Mouse (Mus musculus) liver, embryonic 12.5 days (tissue): ENCODE measurements around the gene Babam2. TPM values are rescaled to one million over a fixed set of nuclear protein-coding genes. Genes with fewer than 3 reads are reported as not detected.

Source experiments
- ATAC-seq: fragments of 200-750 bp; cut with Nextera tagmentation; 2 replicates; pipeline ENCODE4 v1.8.0; 2017; ENCODE audit warnings: moderate number of reproducible peaks, mild to moderate bottlenecking, moderate library complexity
- H3K27ac ChIP-seq: fragments of 300-500 bp; sonication (generic); 2 replicates; pipeline ENCODE4 v1.5.1; 2016; ENCODE audit warnings: mild to moderate bottlenecking
- H3K27me3 ChIP-seq: fragments of 300-500 bp; sonication (generic); replicated peaks from 2 replicates; pipeline ENCODE4 v1.6.1; 2016; ENCODE audit warnings: mild to moderate bottlenecking, moderate library complexity
- H3K36me3 ChIP-seq: fragments of 300-500 bp; sonication (generic); 2 replicates; pipeline ENCODE4 v1.6.1; 2016; ENCODE audit warnings: mild to moderate bottlenecking, moderate library complexity
- H3K4me1 ChIP-seq: fragments of 300-500 bp; sonication (generic); 2 replicates; pipeline ENCODE4 v1.6.1; 2016
- H3K4me2 ChIP-seq: fragments of 300-500 bp; sonication (generic); 2 replicates; pipeline ENCODE4 v1.6.1; 2016; ENCODE audit warnings: mild to moderate bottlenecking, moderate library complexity
- H3K4me3 ChIP-seq: fragments of 300-500 bp; sonication (generic); 2 replicates; pipeline ENCODE4 v1.5.1; 2016; ENCODE audit warnings: mild to moderate bottlenecking, moderate library complexity
- H3K9ac ChIP-seq: fragments of 300-500 bp; sonication (generic); 2 replicates; pipeline ENCODE4 v1.6.1; 2016; ENCODE audit warnings: mild to moderate bottlenecking, moderate library complexity
- H3K9me3 ChIP-seq: fragments of 300-500 bp; sonication (generic); replicated peaks from 2 replicates; pipeline ENCODE4 v1.6.1; 2016; ENCODE audit warnings: mild to moderate bottlenecking, moderate library complexity
- WGBS: fragments of 180-500 bp; shearing (Covaris S2); methylation state at CpG from one replicate; pipeline ENCODE4 v1.1.7; 2016; ENCODE audit not compliant: insufficient replicate concordance; 5-methylcytosine and 5-hydroxymethylcytosine counted together
- polyA plus RNA-seq: library from polyadenylated mRNA; unstranded; fragments of >200 nt; fragmentation: Nextera tagmentation; extraction: Ambion mirVana; gene quantifications from 2 replicates; pipeline ENCODE4 v1.2.1, GENCODE M21; 2016

Babam2 gene
- polyA plus RNA-seq, 1 experiment from 2014 or later: 41.3 TPM

DNA sequence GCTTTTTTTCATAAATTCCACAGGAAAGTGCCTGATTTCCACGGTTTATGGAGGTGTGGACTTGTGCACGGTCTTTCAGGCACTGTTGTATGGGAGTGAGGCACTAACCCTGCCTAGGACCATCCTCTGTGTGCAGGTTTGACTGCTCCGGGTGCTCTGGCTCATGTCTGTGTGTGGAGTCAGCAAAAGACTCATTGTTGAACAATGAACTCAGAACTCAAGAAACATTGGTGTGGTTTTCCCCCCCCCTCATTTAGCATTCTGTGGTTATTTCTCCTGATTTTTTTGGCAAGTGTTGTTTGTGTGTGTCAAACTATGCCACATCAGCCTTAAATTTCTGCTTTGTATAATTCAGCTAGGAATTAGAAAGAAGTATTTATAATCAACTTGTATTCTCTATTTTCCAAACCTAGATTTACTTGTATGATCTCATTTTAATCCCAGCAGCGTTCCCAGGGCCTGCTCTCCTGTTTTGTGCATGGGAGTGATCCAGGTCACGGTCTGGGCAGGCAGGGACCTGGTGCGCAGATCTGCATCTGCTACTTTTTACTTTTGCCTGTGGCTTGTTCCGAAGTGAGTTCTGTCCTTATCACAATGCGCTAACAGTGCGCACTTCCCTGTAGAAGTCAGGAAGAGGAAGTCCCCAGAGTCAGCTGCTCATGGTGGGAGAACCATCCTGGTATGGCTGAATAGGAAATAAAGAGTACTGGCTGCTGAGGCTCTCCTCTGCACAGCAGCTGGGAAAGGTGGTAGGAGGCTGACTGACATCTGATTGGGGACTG, 61.0 kb downstream of the Babam2 start:
- Histone ChIP-seq H3K4me3 (no peak overlapping the region), H3K27ac (no peak overlapping the region), H3K4me1 (peaks cover 3% of the 10 kb centered on the region; the same call in 1 of the 2 replicates), H3K27me3 (no peaks in the 10 kb centered on the region), H3K4me2 (no peak overlapping the region), H3K36me3 (no peaks in the 10 kb centered on the region), H3K9ac (no peak overlapping the region), H3K9me3 (no peaks in the 10 kb centered on the region)
- ATAC-seq: no peak
- WGBS: 48% methylated on average over 9 of the region's 9 CpGs

- Histone ChIP-seq H3K4me2 (no peak overlapping the region), H3K27me3 (no peaks in the 10 kb centered on the region), H3K36me3 (no peaks in the 10 kb centered on the region), H3K27ac (no peak overlapping the region), H3K9ac (no peak overlapping the region), H3K4me3 (no peak overlapping the region), H3K4me1 (peaks cover 12% of the 10 kb centered on the region), H3K9me3 (no peaks in the 10 kb centered on the region)
- WGBS: 74% methylated on average over 4 of the region's 4 CpGs
- ATAC-seq: no peak
Observed at GRCm38 (mm10) chr5:31761836-31762235, 64.4 kb downstream of the Babam2 start.

DNA sequence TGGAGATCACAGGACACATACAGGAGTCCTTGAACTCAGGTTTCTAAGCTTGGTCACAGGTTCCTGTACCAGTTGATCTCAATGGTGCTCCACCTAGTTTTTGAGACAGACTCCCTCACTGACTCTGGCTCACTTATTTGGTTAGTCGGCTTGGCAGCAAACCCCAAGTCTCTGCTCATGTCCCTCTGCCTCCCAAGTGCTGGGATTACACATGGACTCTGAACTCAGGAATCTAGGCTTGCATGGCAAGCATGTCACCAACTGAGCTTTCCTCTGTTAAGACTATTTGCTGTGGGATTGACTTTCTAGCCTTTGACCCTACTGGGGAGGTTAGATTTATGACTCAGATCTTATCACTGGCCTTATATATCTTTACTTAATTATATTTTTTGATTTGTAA, 65.3 kb downstream of the Babam2 start:
- H3K4me2 ChIP-seq: no peak overlapping the region
- no peak overlapping the region for H3K27ac ChIP-seq
- no peaks in the 10 kb centered on the region for H3K27me3 ChIP-seq
- H3K9me3 ChIP-seq: no peaks in the 10 kb centered on the region
- no peak overlapping the region for H3K9ac ChIP-seq
- no peak overlapping the region for H3K4me3 ChIP-seq
- no peaks in the 10 kb centered on the region for H3K36me3 ChIP-seq
- WGBS: 78% methylated on average over 1 of the region's 1 CpGs
- no peak for ATAC-seq
- H3K4me1 ChIP-seq: peaks cover 22% of the 10 kb centered on the region

- Histone ChIP-seq H3K9me3 (no peaks in the 10 kb centered on the region), H3K4me3 (no peak overlapping the region), H3K4me2 (no peak overlapping the region), H3K4me1 (peaks cover 25% of the 10 kb centered on the region), H3K9ac (no peak overlapping the region), H3K27me3 (no peaks in the 10 kb centered on the region), H3K36me3 (no peaks in the 10 kb centered on the region), H3K27ac (no peak overlapping the region; the same call in 1 of the 2 replicates)
- no peak for ATAC-seq
- 66% methylated on average over 2 of the region's 2 CpGs for WGBS
Observed at GRCm38 (mm10) chr5:31765824-31766223, 68.3 kb downstream of the Babam2 start.

DNA sequence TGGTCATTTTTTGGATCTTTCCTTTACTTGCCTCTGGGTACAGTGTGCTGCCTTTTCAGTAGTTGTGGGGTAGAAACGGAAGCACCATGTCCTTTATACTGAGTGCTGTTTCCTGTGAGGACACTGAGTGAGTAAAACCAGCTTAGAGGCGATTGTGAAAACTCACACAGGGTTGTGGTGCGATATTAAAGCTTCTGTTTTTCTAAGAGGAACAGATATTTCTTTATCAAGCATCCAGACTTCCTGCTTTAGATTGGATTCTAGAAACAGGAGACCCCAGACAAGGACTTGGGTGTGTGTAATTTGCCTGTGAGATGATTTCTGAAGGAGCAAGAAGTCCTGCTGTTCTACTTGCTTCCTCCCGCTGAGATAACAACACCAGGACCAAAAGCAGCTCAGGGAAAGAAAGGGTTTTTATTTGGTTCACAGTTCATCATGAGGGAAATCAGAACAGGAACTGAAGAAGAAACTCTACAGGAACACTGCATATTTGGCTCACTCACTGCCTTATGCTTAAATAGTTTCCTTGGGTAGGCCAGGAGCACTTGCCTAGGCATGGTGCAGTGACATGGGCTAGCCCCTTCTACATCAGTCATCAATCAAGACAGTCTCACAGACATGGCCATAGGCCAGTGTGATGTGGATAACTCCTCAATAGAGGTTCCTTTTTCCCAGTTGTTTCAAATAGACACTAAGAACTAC, 69.5 kb downstream of the Babam2 start:
- Histone ChIP-seq H3K9ac (no peak overlapping the region), H3K27me3 (no peaks in the 10 kb centered on the region), H3K36me3 (no peaks in the 10 kb centered on the region), H3K4me1 (peaks cover 25% of the 10 kb centered on the region), H3K27ac (peak overlapping the region; percentile 41), H3K4me2 (no peak overlapping the region), H3K9me3 (no peaks in the 10 kb centered on the region), H3K4me3 (no peak overlapping the region)
- peak; percentile 52 for ATAC-seq
- WGBS: 12% methylated on average over 4 of the region's 4 CpGs

- H3K4me1 ChIP-seq: peaks cover 20% of the 10 kb centered on the region
- WGBS: 82% methylated on average over 5 of the region's 5 CpGs
- no peak for ATAC-seq
Observed at GRCm38 (mm10) chr5:31771486-31771885, 74.0 kb downstream of the Babam2 start.

GRCm38 (mm10) chr5:31771921-31772320, 74.4 kb downstream of the Babam2 start:
- Histone ChIP-seq H3K4me1 (peaks cover 15% of the 10 kb centered on the region), H3K27ac (no peak overlapping the region), H3K9ac (no peak overlapping the region), H3K36me3 (no peaks in the 10 kb centered on the region), H3K9me3 (no peaks in the 10 kb centered on the region), H3K27me3 (no peaks in the 10 kb centered on the region), H3K4me3 (no peak overlapping the region), H3K4me2 (no peak overlapping the region)
- ATAC-seq: no peak
- WGBS: 80% methylated on average over 4 of the region's 4 CpGs

More at GRCm38 (mm10) chr5:31771486-31771885, 74.0 kb downstream of the Babam2 start:
- H3K4me2 ChIP-seq: no peak overlapping the region
- H3K36me3 ChIP-seq: no peaks in the 10 kb centered on the region
- no peaks in the 10 kb centered on the region for H3K9me3 ChIP-seq
- no peak overlapping the region for H3K9ac ChIP-seq
- H3K27me3 ChIP-seq: no peaks in the 10 kb centered on the region
- H3K4me3 ChIP-seq: no peak overlapping the region
- H3K27ac ChIP-seq: no peak overlapping the region

- Histone ChIP-seq H3K4me3 (no peak overlapping the region), H3K36me3 (no peaks in the 10 kb centered on the region), H3K4me1 (no peaks in the 10 kb centered on the region), H3K27ac (no peak overlapping the region), H3K27me3 (no peaks in the 10 kb centered on the region), H3K4me2 (no peak overlapping the region), H3K9ac (no peak overlapping the region), H3K9me3 (no peaks in the 10 kb centered on the region)
- no peak for ATAC-seq
- WGBS: 71% methylated on average over 6 of the region's 6 CpGs
Observed at GRCm38 (mm10) chr5:31774976-31775375, 77.5 kb downstream of the Babam2 start.

DNA sequence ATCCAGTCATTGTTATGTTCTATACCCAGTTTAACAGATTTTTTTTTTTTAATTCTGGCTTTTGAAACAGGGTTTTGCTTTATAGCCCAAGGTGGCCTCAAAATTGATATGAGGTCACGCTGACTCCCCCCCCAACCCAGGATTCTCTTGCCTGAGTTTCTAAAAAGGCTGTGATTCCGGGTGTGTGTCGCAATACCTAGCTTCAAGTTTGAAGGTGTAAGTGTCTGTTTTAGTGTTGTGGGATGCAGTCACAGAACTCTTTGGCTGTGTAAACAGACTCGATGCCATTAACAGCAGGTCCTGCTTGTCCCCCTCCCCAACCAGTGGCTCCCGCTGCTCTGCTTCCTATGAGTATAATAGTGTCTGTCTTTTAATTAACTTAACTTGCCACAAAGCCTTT, 84.1 kb downstream of the Babam2 start:
- Histone ChIP-seq H3K4me3 (no peak overlapping the region), H3K36me3 (no peaks in the 10 kb centered on the region), H3K4me1 (no peaks in the 10 kb centered on the region), H3K27me3 (no peaks in the 10 kb centered on the region), H3K9ac (no peak overlapping the region), H3K4me2 (no peak overlapping the region), H3K9me3 (no peaks in the 10 kb centered on the region), H3K27ac (no peak overlapping the region)
- 71% methylated on average over 5 of the region's 5 CpGs for WGBS
- no peak for ATAC-seq

DNA sequence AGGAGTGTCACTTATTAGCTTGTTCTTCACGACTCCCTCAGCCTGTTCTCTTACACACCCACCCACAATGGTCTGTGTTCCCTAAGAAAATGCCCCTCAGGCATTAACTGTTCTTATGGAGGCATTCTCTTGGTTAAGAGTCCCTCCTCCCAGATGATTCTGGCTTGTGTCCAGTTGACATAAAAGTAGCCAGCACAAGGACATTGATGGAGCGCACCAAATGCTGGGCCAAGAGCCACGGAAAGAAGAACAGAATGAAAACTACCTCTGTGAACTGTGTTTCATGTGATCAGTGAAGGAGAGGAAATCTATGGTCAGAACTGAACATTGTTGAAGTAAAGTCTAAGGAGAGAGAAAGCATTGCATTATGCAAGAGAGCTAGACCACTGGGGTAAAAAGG, 89.7 kb downstream of the Babam2 start:
- Histone ChIP-seq H3K4me1 (no peaks in the 10 kb centered on the region), H3K27me3 (no peaks in the 10 kb centered on the region), H3K9ac (no peak overlapping the region), H3K27ac (no peak overlapping the region), H3K4me2 (no peak overlapping the region), H3K4me3 (no peak overlapping the region), H3K36me3 (no peaks in the 10 kb centered on the region), H3K9me3 (no peaks in the 10 kb centered on the region)
- ATAC-seq: no peak
- WGBS: 68% methylated on average over 3 of the region's 3 CpGs

DNA sequence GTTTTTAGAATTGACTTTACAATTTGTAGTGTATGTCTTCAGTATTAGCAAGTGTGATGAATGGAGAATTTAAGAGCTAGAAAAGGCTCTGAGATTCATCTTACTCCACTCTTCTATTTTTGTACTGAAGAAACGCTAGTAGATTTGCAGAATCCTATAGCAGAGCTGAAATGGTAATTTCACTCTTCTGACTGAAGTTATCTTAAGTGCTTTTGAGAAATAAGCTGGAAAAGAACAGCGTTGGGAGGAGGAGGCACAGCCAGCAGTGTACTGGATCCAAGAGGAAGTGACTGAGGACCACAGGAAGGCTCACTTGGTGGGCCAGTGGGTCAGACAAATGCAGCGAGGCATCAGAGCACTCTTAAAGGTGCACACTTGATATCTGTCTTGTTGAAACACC, 90.1 kb downstream of the Babam2 start:
- 46% methylated on average over 3 of the region's 3 CpGs for WGBS
- Histone ChIP-seq H3K4me1 (no peaks in the 10 kb centered on the region), H3K4me3 (no peak overlapping the region), H3K27me3 (no peaks in the 10 kb centered on the region), H3K9me3 (no peaks in the 10 kb centered on the region), H3K4me2 (no peak overlapping the region), H3K36me3 (no peaks in the 10 kb centered on the region), H3K9ac (no peak overlapping the region), H3K27ac (no peak overlapping the region)
- no peak for ATAC-seq

GRCm38 (mm10) chr5:31792338-31792737, 94.9 kb downstream of the Babam2 start:
- peaks cover 24% of the 10 kb centered on the region for H3K4me1 ChIP-seq
- WGBS: 83% methylated on average over 6 of the region's 6 CpGs
- H3K9me3 ChIP-seq: no peaks in the 10 kb centered on the region
- no peak overlapping the region for H3K4me3 ChIP-seq
- H3K27ac ChIP-seq: no peak overlapping the region
- no peaks in the 10 kb centered on the region for H3K36me3 ChIP-seq
- H3K4me2 ChIP-seq: no peak overlapping the region
- no peak overlapping the region for H3K9ac ChIP-seq
- H3K27me3 ChIP-seq: no peaks in the 10 kb centered on the region
- ATAC-seq: no peak
